Mouse (Mus musculus) mature B cell (primary cell): ENCODE measurements around the gene Adarb1.

Experiments
- in situ Hi-C: fragments of 300-500 bp; cut with MboI; formaldehyde crosslinking; loops from 2 replicates; pipeline ENCODE4 v1.14.3; 2019

Gene Adarb1

DNA sequence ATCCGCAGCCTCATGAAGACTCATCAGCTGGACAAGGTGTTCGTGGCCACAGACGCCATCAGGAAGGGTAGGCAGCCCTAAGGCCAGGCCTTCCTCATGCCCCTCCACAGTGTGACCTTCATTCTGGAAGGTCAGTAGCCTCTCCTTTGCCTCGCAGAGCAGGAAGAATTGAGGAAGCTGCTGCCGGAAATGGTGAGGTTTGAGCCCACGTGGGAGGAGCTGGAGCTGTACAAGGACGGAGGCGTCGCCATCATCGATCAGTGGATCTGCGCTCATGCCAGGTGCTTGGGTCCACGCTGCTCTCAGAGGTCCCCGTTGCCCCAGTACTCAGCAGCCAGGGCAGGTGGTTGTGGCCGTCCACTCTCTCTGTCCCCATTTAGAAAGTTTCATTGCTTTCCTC lies 151.0 kb downstream of the Adarb1 start:
- in situ Hi-C loops: no loop called here

DNA sequence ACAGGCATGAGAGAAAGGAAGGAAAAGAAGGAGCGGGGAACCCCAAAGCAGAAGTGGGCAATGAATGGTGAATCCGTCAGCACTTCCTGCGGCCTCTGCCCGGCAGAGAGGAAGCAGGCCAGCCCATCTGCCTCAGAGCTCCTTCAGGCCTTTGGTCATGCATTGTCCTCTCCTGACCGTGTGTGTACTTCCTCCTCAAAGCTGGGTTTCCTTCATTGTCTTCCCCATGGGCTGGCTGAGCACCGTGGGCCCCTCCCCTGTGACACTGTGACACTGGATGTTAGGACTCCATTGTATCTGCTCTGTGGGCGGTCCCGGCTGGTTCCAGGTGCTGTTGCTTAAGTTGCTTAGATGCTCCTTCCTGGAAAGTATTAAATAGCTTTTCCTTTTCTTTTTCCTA lies 151.8 kb downstream of the Adarb1 start:
- in situ Hi-C loops: no loop called here

DNA sequence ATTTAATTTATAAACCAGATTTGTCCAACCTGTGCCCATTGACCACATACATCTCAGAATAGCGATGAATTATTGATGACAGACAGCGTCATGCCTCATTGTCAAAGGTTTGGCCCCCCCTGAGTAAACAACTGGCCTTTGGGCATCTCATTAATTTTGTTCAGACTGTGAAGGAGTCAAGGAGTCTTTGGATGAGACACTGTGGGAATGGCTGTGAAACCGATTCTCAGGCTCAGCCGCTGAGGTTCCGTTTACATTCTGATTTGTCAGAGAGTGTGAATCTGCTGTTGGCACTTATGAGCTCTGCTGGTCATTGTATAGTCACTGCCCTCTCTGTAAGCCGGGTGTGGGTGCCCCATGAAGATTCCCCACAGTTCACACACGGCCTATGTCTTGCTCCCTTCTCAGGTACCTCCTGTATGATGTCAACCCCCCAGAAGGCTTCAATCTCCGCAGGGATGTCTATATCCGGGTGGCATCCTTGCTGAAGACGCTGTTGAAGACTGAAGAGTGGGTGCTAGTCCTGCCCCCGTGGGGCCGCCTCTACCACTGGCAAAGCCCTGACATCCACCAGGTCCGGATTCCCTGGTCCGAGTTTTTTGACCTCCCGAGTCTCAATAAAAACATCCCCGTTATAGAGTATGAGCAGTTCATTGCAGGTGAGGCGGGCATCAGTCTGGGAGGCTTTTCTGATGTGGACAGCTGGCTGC lies 157.7 kb downstream of the Adarb1 start:
- in situ Hi-C loops: no loop called here

DNA sequence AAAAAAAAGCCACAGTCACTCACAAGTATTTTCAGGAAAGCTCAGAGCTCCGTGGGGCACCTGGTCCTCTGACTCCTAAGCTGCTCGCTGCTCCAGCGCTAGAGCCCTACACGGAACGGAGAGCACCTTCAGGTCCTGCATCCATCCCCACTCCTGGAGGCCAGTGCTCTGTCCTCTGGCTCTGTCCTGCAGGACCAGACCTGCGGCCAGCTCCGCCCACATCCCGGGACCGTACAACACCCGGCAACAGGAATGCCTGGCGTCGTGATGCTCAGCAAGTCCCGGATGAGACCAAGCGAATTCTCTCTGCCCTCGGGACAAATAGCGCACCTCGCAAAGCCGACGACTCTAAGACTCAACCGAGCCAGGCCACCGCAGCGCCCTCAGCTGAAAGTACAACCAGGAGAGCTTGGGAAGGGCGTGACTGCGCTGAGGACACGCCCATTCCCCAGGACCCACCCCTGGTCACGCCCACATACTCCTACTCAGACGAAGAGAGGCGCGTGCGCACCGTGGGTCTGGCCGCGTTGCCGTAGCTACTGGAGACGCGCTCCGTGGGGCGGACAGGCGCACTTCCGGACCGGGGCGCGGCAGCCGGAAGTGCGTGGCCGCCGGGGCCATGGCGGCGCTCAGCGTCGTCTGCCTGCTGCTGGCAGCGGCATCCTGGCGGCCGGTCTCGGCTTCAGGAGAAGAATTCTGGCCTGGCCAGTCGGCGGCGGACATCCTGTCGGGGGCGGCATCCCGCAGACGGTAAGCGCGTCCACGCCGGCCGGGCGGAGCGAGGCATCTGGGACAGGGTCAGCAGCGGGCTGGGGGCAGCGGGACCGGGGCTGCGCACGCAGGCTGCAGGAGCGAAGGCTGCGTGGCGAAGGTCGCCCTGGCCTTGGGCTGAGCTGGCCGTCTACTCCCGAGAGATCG lies 159.1 kb downstream of the Adarb1 start, which contains the start of gene Pofut2:
Gene Pofut2 (plus strand): TSS at position 515 of the 918 bp plus-strand sequence.
- in situ Hi-C loops: no loop called here

DNA sequence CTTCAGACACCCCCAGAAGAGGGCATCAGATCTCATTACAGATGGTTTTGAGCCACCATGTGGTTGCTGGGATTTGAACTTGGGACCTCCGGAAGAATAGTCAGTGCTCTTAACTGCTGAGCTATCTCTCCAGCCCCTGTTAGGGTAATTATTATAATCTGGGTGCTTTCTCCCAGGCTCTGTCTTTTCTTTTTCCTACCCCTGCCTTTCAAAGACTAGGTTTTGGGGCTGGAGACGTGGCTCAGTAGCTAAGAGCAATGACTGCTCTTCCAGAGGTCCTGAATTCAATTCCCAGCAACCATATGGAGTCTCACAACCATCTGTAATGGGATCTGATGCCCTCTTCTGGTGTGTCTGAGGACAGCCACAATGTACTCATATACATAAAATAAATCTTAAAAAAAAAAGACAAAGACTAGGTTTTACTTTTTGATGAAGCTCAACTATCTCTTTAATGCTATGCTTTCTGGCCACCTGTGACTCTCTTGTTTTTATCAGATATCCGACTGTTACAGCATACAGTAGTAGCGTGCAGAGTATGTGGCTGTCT lies 160.0 kb downstream of the Adarb1 start:
- in situ Hi-C loops: no loop called here

DNA sequence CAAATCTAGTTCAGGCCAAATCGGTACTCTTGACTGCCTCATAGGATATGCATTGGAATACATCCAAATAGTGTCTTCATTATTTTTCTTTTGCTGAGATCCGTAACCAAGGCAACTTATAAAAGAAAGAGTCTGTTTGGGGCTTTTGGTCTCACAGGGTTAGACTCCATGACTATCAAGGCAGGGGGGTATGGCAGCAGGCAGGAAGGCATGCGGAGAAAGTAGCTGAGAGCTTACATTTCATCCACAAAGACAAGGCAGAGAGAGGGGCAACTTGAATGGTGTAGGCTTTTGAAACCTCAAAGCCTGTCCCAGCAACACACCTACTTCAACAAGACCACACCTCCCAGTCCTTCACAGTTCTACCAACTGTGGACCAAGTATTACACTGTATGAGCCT lies 162.4 kb downstream of the Adarb1 start:
- in situ Hi-C loops: no loop called here

DNA sequence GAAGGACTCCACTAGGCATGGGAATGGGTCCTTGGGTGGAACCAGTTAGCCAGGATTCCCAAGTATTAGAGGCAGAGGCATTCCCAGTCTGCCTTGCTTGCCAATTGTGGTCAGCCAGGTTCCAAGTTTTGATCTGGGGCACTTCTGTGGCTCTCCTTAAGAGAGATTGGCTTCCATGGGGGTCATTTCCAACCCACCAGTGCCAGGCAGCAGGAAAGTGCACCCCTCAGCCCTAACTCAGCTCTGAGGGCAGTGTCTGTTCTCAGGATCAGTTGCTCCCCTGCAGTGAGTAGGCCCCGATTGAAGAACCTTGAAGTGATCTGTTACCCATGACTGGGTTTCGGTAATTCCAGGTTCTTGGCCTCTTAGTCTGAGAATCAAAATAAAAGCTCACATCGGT lies 162.8 kb downstream of the Adarb1 start:
- in situ Hi-C loops: no loop called here

DNA sequence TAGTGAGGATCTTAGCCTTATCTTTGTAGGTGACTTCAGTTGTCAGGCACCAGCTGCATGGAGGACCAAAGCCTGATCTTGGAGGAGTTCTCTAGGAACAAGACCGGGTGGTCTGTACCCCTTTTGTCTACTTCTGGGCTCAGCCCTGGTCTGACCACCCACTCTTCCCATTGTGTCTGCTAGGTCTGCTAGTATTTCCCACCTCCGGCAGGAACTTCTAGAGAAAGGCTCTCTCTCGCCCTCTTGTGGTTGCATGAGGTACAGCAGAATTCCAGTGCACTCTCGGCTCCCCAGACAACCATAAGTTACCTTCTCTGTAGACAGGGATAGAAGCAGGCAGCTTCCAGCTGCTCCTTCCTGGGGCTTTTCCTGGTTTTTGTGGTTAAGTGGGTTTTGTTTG lies 165.3 kb downstream of the Adarb1 start:
- in situ Hi-C loops: no loop called here

DNA sequence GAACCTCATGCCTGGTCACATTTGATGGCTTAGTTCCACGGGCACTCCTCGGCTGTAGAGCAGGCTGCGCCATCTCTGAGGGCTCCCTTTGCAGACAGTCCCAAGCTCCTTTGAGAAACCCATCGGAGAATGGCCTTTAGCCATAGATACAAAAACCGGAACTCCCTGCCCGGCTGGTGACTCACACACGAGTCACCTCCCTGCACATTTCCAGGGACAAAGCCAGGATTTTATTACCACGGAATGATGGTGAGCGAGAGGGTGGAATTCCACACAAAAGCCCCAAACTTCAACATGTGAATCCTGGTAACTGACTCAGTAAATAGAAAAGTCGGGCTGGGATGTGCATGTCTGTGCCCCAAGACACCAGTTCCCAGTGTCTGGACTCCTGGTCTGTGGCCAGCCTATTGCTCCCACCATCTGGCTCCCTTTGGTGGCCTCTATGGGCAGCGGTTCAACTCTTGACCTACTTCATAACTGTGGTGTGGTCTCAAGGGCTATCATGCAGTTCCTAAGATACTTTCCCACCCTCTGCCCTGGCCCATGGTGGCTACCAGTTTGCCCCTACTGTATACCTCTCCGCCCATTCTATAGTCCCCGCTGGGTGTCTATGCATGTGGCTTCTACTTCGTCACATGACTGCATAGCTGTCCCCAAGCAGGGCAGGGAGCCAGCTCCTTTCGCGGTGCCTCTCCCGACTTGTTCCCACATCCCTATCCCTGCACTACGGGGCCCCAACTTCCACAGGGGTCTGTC lies 166.1 kb downstream of the Adarb1 start:
- in situ Hi-C loops: no loop called here

DNA sequence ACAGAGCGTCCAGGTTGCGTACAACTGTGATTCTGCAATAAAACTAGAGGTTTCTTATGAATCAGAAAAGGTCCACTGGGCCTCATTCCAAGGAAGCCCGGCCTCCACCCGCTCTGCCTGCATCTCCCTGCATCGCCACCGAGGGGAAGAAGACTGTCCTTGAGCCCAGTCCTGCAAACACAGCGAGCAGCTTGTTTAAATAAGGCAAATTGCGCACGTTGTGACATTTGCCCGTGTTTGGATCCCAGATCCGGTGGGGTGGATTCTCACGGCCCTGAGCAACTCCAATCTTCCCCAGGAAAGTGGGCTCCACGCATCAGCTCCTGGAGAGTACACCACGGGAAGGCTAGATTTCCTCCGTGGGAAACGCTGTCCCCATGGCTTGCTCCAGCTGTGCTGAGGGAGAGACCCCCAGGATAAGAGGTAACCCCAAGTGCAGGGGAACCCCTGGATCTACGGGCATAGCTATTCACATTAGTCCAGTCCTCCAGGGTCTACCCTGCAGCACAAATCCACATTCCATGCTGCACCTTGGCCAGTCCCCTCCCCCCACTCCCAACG lies 166.8 kb downstream of the Adarb1 start:
- in situ Hi-C loops: no loop called here

DNA sequence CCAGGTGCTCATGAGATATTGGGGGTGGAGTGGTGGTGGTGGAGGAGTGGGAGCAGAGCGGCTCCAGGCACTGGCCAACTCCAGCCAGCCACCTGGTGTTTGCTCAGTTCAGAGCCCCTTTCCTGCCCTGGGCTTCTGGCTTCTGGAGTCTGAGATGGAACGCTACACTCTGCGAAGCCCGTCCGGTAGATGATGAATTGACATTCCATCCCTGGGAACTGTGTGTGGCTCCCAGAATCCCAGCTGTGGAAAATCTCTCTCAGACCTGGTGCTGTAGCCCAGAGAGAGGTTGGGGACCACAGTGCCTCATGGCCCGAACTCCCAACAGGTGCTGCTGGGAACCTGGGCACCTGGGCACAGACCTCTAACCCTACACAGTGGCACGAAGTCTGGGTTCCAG lies 170.4 kb downstream of the Adarb1 start:
- in situ Hi-C loops: no loop called here

DNA sequence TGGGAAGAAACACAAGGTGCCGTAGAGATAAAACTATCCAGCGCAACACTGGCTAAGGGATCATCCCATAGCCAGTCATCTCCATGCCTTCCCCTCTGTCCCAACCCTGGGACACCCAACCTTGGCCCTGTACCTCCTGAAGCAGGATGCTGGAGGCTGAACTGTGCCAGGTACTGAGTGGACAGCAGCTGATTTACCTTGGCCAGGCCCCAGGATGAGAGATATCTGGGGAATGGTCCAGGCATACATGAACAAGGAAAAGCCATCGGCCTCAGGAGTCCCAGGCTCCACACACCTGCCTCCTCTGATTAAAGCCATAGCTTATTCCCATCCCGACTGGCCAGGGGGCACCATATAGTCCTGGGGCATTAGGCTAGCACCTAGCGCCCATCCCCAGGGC lies 171.0 kb downstream of the Adarb1 start:
- in situ Hi-C loops: no loop called here

DNA sequence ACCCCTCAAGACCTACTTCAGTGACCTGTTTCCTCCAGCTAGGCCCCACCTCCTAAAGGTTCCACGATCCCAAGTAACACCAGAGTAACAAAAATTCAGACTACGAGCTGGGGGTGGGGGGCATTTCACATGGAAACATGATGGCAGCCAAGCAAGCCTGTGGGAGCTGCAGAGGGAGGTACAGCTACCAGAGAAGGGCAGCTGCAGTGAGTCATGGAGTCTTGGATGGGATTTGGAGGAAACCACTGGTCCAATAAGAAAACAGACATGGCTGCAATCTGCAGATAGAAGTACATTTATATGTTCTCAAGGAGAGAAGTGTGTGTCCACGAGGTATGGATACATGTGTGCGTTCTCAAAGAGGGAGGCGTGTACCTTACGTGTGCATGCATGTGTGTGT lies 173.3 kb downstream of the Adarb1 start:
- in situ Hi-C loops: no loop called here

DNA sequence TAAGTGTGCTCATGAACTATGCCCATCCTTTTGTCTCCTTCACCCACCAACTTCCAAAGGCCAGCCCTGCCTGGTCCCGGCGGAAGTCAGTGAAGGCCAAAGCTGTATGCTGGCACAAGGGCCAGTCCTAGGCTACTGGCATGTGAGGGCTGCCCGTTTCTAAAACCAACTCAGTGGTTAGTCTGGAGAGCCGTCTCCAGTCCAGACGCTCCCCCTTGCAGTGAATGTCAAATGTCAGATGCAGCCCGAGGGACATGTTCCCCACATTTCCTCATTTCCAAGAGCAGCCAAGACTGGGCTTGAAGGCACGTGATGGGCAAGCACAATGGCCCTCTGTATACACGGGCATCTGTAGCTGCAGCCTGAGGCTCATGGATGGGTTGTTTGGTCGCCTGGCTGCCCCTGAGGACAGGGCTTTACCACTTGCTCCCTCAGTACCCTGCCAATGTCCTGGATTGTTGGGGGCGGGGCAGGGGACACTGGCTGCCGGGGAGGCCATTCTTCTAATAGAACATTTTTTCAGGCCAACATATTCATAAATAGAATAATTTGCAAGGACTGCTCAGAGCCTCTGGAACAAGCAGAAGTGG lies 174.4 kb downstream of the Adarb1 start:
- in situ Hi-C loops: no loop called here

DNA sequence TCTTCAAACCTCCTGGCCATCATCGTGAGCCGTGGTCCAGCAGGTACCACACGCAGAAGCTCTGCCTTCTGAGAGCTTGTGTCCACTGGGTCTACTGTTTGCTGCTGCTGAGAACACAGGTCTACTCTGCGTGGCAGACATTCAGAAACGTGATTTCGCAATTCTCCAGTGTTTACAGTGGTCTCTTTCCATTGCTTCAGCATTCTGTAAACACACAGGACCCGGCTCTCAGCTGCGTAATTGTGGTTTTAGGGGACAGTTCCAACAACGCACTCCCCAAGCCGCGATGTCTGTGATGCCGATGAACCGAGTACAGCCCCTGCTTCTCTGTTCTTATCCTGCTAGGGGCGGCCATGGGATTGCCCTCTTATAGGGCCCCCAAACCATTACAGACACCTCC lies 175.2 kb downstream of the Adarb1 start:
- in situ Hi-C loops: no loop called here

DNA sequence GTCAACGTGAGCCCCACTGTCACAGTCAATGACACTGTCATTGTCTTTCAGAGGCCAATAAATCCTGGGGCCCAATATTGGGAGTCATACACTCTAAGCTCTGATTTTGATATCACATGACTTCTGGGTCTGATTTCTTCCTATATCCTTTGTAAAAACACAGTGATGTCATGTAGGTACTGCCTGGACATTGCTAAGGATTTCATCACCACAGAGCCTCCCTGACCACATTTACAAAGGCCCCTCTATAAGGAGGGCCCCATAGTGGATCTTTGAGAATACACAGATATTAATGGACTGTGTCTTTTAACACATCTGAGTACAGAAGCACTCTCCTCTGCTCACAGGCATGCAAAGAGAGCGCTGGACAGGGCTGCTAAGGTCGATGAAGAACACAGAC lies 175.7 kb downstream of the Adarb1 start:
- in situ Hi-C loops: no loop called here

DNA sequence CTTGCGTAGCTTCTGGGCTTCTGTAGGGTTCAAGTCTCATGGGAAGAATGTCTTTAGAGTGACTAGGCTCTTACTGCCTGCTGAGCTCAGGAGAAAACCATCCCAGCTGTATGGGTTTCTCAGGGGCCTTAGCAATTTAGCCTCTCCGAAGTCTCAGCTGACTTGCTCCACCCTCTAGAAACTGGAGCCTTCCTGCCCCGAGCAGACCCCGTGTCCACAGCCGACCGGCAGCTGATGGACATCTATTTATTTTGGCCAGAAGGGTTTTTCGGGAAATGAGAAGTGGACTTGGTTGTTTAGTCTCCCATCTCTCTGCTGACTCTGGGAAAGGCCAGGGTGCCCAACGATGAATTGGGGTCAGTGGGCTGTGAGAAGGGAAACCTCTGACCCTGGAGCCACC lies 177.3 kb downstream of the Adarb1 start:
- in situ Hi-C loops: no loop called here
